Mouse (Mus musculus) embryonic facial prominence, embryonic 13.5 days (tissue): ENCODE measurements around the gene Efl1. TPM values are rescaled to one million over a fixed set of nuclear protein-coding genes. Genes with fewer than 3 reads are reported as not detected.
"Not testable (repeated sequence)": the region's sequence is repeated elsewhere in the genome, so short reads cannot be mapped to it uniquely, and the experiment has no call there.

Experiments used
- ATAC-seq: fragments of 200-750 bp; cut with Nextera tagmentation; 2 replicates; pipeline ENCODE4 v1.8.0; 2017; ENCODE audit warnings: low read depth; ENCODE audit not compliant: insufficient number of reproducible peaks, insufficient read depth, low FRiP score, low TSS enrichment
- H3K27ac ChIP-seq: fragments of 300-500 bp; sonication (generic); 2 replicates; pipeline ENCODE4 v1.5.1; 2015; ENCODE audit warnings: moderate library complexity, mild to moderate bottlenecking, inconsistent platforms
- H3K27me3 ChIP-seq: fragments of 300-500 bp; sonication (generic); 2 replicates; pipeline ENCODE4 v1.6.1; 2015; ENCODE audit warnings: mild to moderate bottlenecking, inconsistent platforms
- H3K36me3 ChIP-seq: fragments of 300-500 bp; sonication (generic); 2 replicates; pipeline ENCODE4 v1.6.1; 2015; ENCODE audit warnings: mild to moderate bottlenecking, inconsistent platforms
- H3K4me1 ChIP-seq: fragments of 300-500 bp; sonication (generic); 2 replicates; pipeline ENCODE4 v1.6.1; 2015; ENCODE audit warnings: inconsistent platforms
- H3K4me2 ChIP-seq: fragments of 300-500 bp; sonication (generic); 2 replicates; pipeline ENCODE4 v1.6.1; 2015; ENCODE audit warnings: moderate library complexity, mild to moderate bottlenecking, inconsistent platforms
- H3K4me3 ChIP-seq: fragments of 300-500 bp; sonication (generic); 2 replicates; pipeline ENCODE4 v1.5.1; 2015; ENCODE audit warnings: mild to moderate bottlenecking, inconsistent platforms
- H3K9ac ChIP-seq: fragments of 300-500 bp; sonication (generic); 2 replicates; pipeline ENCODE4 v1.6.1; 2015; ENCODE audit warnings: mild to moderate bottlenecking, inconsistent platforms
- H3K9me3 ChIP-seq: fragments of 300-500 bp; sonication (generic); 2 replicates; pipeline ENCODE4 v1.6.1; 2016; ENCODE audit warnings: inconsistent platforms
- WGBS: fragments of 180-500 bp; shearing (Covaris S2); methylation state at CpG from one replicate; pipeline ENCODE4 v1.1.7; 2015; ENCODE audit warnings: mixed read lengths; 5-methylcytosine and 5-hydroxymethylcytosine counted together
- polyA plus RNA-seq: library from polyadenylated mRNA; unstranded; fragments of >200 nt; fragmentation: Nextera tagmentation; extraction: Ambion mirVana; gene quantifications from 2 replicates; pipeline ENCODE4 v1.2.1, GENCODE M21; 2015

Efl1 gene
- polyA plus RNA-seq, 1 experiment from 2014 or later = 25.5 TPM

- Histone ChIP-seq H3K9me3 (no peaks in the 10 kb centered on the region), H3K4me2 (peak overlapping the region; percentile 9; the same call in 1 of the 2 replicates), H3K9ac (no peak overlapping the region), H3K4me1 (peaks cover 73% of the 10 kb centered on the region), H3K4me3 (no peak overlapping the region), H3K27ac (peak overlapping the region; percentile 73), H3K36me3 (no peaks in the 10 kb centered on the region), H3K27me3 (no peaks in the 10 kb centered on the region)
- whole genome bisulfite sequencing = 14% methylated on average over 7 of the region's 7 CpGs
- ATAC-seq = no peak
These were observed 72.5 kb downstream of the Efl1 start for GRCm38 (mm10) chr7:82720906-82721305.

GRCm38 (mm10) chr7:82722486-82723123 lies 74.2 kb downstream of the Efl1 start:
- 42% methylated on average over 7 of the region's 7 CpGs for WGBS

GRCm38 (mm10) chr7:82723151-82723871 lies 74.9 kb downstream of the Efl1 start:
- Histone ChIP-seq H3K4me1 (peaks cover 60% of the 10 kb centered on the region), H3K27me3 (no peaks in the 10 kb centered on the region), H3K36me3 (no peaks in the 10 kb centered on the region), H3K9ac (peak overlapping the region; percentile 12; the same call in 1 of the 2 replicates), H3K9me3 (no peaks in the 10 kb centered on the region), H3K4me3 (no peak overlapping the region), H3K27ac (peak overlapping the region; percentile 80), H3K4me2 (no peak overlapping the region)
- ATAC-seq = no peak
- 26% methylated on average over 7 of the region's 7 CpGs for WGBS

More at GRCm38 (mm10) chr7:82722486-82723123, 74.2 kb downstream of the Efl1 start:
- ATAC-seq = no peak
- Histone ChIP-seq H3K9me3 (no peaks in the 10 kb centered on the region), H3K27ac (peak overlapping the region; percentile 80), H3K9ac (no peak overlapping the region), H3K4me2 (no peak overlapping the region), H3K36me3 (no peaks in the 10 kb centered on the region), H3K4me1 (peaks cover 60% of the 10 kb centered on the region), H3K4me3 (no peak overlapping the region), H3K27me3 (no peaks in the 10 kb centered on the region)

- no peak overlapping the region for H3K4me2 ChIP-seq
- H3K9me3 ChIP-seq = no peaks in the 10 kb centered on the region
- no peak overlapping the region; the same call in 1 of the 2 replicates for H3K27ac ChIP-seq
- WGBS = 37% methylated on average over 3 of the region's 3 CpGs
- no peaks in the 10 kb centered on the region for H3K36me3 ChIP-seq
- H3K4me3 ChIP-seq = no peak overlapping the region
- no peak overlapping the region for H3K9ac ChIP-seq
- ATAC-seq = no peak
- H3K4me1 ChIP-seq = peaks cover 57% of the 10 kb centered on the region
- no peaks in the 10 kb centered on the region for H3K27me3 ChIP-seq
These were observed 76.1 kb downstream of the Efl1 start for GRCm38 (mm10) chr7:82724491-82724890.

- Histone ChIP-seq H3K27me3 (no peaks in the 10 kb centered on the region), H3K4me1 (peaks cover 51% of the 10 kb centered on the region), H3K9ac (no peak overlapping the region; the same call in 1 of the 2 replicates), H3K9me3 (no peaks in the 10 kb centered on the region), H3K4me3 (no peak overlapping the region), H3K4me2 (no peak overlapping the region), H3K36me3 (no peaks in the 10 kb centered on the region), H3K27ac (peak overlapping the region; percentile 72)
- 50% methylated on average over 5 of the region's 5 CpGs for WGBS
- ATAC-seq = no peak
These were observed 76.7 kb downstream of the Efl1 start for GRCm38 (mm10) chr7:82725006-82725636.

- H3K4me3 ChIP-seq = no peak overlapping the region
- WGBS = 72% methylated on average over 14 of the region's 14 CpGs
- no peak for ATAC-seq
These were observed 77.5 kb downstream of the Efl1 start for GRCm38 (mm10) chr7:82725741-82726450.

GRCm38 (mm10) chr7:82727066-82727465 lies 78.7 kb downstream of the Efl1 start:
- WGBS = 50% methylated on average over 5 of the region's 5 CpGs
- no peak for ATAC-seq
- no peak overlapping the region for H3K4me2 ChIP-seq
- H3K27ac ChIP-seq = no peak overlapping the region
- no peaks in the 10 kb centered on the region for H3K9me3 ChIP-seq
- no peak overlapping the region for H3K4me3 ChIP-seq
- H3K9ac ChIP-seq = no peak overlapping the region
- H3K36me3 ChIP-seq = no peaks in the 10 kb centered on the region
- H3K27me3 ChIP-seq = no peaks in the 10 kb centered on the region
- peaks cover 34% of the 10 kb centered on the region for H3K4me1 ChIP-seq

More at GRCm38 (mm10) chr7:82725741-82726450, 77.5 kb downstream of the Efl1 start:
- Histone ChIP-seq H3K4me2 (no peak overlapping the region), H3K27ac (peak overlapping the region; percentile 72; the same call in 1 of the 2 replicates), H3K9me3 (no peaks in the 10 kb centered on the region), H3K9ac (no peak overlapping the region), H3K27me3 (no peaks in the 10 kb centered on the region), H3K4me1 (peaks cover 44% of the 10 kb centered on the region), H3K36me3 (no peaks in the 10 kb centered on the region)

- H3K27ac ChIP-seq = not testable (repeated sequence)
- peaks cover 16% of the 10 kb centered on the region for H3K4me1 ChIP-seq
These were observed 80.6 kb downstream of the Efl1 start for GRCm38 (mm10) chr7:82729009-82729408.

GRCm38 (mm10) chr7:82733118-82733517 lies 84.7 kb downstream of the Efl1 start:
- no peak overlapping the region for H3K4me3 ChIP-seq
- H3K4me2 ChIP-seq = no peak overlapping the region
- no peaks in the 10 kb centered on the region for H3K27me3 ChIP-seq
- H3K36me3 ChIP-seq = 0 out of 2 replicates have a peak, but pooled peaks cover 4% of the 10 kb centered on the region
- no peak for ATAC-seq
- H3K9me3 ChIP-seq = no peaks in the 10 kb centered on the region
- 79% methylated on average over 5 of the region's 5 CpGs for WGBS
- H3K27ac ChIP-seq = no peak overlapping the region
- H3K4me1 ChIP-seq = no peaks in the 10 kb centered on the region
- no peak overlapping the region for H3K9ac ChIP-seq

More at GRCm38 (mm10) chr7:82729009-82729408, 80.6 kb downstream of the Efl1 start:
- H3K4me3 ChIP-seq, H3K4me2 ChIP-seq, H3K27me3 ChIP-seq, H3K36me3 ChIP-seq, ATAC-seq, H3K9ac ChIP-seq, H3K9me3 ChIP-seq: not testable (repeated sequence)
- 93% methylated on average over 7 of the region's 8 CpGs for WGBS

GRCm38 (mm10) chr7:82733995-82734394 lies 85.6 kb downstream of the Efl1 start:
- H3K27ac ChIP-seq = no peak overlapping the region
- WGBS = 78% methylated on average over 6 of the region's 6 CpGs
- H3K9me3 ChIP-seq = no peaks in the 10 kb centered on the region
- no peak for ATAC-seq
- no peak overlapping the region for H3K4me3 ChIP-seq
- no peak overlapping the region for H3K4me2 ChIP-seq
- H3K36me3 ChIP-seq = 0 out of 2 replicates have a peak, but pooled peaks cover 4% of the 10 kb centered on the region
- no peak overlapping the region for H3K9ac ChIP-seq
- no peaks in the 10 kb centered on the region for H3K27me3 ChIP-seq
- H3K4me1 ChIP-seq = no peaks in the 10 kb centered on the region
